ENCODE assay signal across 32 mouse cellular contexts in the genomic region with DNA sequence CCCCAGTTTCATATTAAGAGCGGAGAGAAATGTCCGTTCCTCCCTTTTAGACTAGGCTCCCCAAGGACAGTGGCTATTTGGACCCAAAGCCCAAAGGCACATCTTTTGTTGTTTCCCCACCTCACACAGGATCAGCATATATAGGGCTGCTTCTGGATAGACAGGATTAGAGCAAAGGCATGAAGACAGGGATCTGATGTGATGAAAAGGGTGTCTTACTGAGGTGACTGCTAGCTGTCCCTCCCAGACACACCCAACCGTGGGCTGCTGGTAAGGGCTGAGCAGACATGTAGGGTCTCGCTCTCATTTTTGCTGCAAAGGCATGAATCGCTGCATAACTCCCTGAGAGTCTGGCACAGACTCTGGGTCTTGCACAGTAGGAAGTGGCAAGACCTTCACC. TPM values are rescaled to one million over a fixed set of nuclear protein-coding genes. Genes with fewer than 3 reads are reported as not detected.
"Had no signal": no experiment of that assay in that cellular context is flagged by ENCODE, and none has a peak within 500 bp of the region (broad histone marks: within the 10 kb centered on the region; RNA-seq: fewer than 3 reads in every experiment).

No protein-coding gene starts in this region.

- H3K36me3 ChIP-seq: heart, embryonic 12.5 days; hindbrain, embryonic 10.5 days; hindbrain, embryonic 12.5 days; kidney, embryonic 15.5 days; limb, embryonic 12.5 days had no signal

- H3K4me3 ChIP-seq: gastrocnemius, adult 2 months; heart, adult 2 months; heart, embryonic 12.5 days; hindbrain, embryonic 10.5 days; hindbrain, embryonic 12.5 days; kidney, embryonic 15.5 days; limb, embryonic 12.5 days; liver, embryonic 12.5 days had no signal

- H3K27me3 ChIP-seq: heart, embryonic 12.5 days; hindbrain, embryonic 12.5 days; kidney, embryonic 15.5 days; limb, embryonic 12.5 days; liver, embryonic 12.5 days had no signal

- H3K27ac ChIP-seq: gastrocnemius, adult 2 months; heart, adult 2 months; hindbrain, embryonic 10.5 days; hindbrain, embryonic 12.5 days; hindbrain, embryonic 14.5 days; kidney, embryonic 15.5 days; kidney, postnatal 0 days; limb, embryonic 12.5 days; liver, embryonic 12.5 days; liver, embryonic 14.5 days had no signal

- DNase-seq: gastrocnemius, adult 2 months; gastrocnemius, postnatal 10 days; gastrocnemius, postnatal 25 days; heart, adult 2 months; heart, postnatal 10 days; heart, postnatal 4 days; kidney, adult 11 months; kidney, adult 2 months; kidney, adult 9 months; kidney, postnatal 14 days; kidney, postnatal 36 days; layer of hippocampus, adult 9-11 months; layer of hippocampus, postnatal 36 days; left cerebral cortex, postnatal 4 days had no signal

- H3K9me3 ChIP-seq: heart, embryonic 12.5 days; hindbrain, embryonic 10.5 days; hindbrain, embryonic 12.5 days; kidney, embryonic 15.5 days; limb, embryonic 12.5 days; liver, embryonic 12.5 days had no signal

- H3K4me1 ChIP-seq: hindbrain, embryonic 10.5 days; hindbrain, embryonic 12.5 days; kidney, embryonic 15.5 days; limb, embryonic 12.5 days had no signal

- H3K4me2 ChIP-seq: heart, embryonic 12.5 days; hindbrain, embryonic 12.5 days; hindbrain, embryonic 14.5 days; kidney, embryonic 15.5 days; limb, embryonic 12.5 days; liver, embryonic 12.5 days had no signal

- ATAC-seq: hindbrain, embryonic 16.5 days; intestine, embryonic 16.5 days; liver, embryonic 12.5 days had no signal

- H3K9ac ChIP-seq: heart, embryonic 12.5 days; hindbrain, embryonic 12.5 days; hindbrain, embryonic 14.5 days; kidney, embryonic 15.5 days; limb, embryonic 12.5 days; liver, embryonic 12.5 days; liver, embryonic 14.5 days had no signal

RNA-seq across cellular contexts. Expression of gene Gm10972, which starts 14.2 kb away (rescaled TPM):
- polyA plus RNA-seq: heart, adult 2 months; heart, embryonic 12.5 days; heart, embryonic 14.5 days; heart, embryonic 16.5 days; hindbrain, embryonic 10.5 days; hindbrain, embryonic 12.5 days; hindbrain, embryonic 14.5 days; hindbrain, embryonic 16.5 days; intestine, embryonic 14.5 days; intestine, embryonic 16.5 days; kidney, adult 2 months; kidney, embryonic 15.5 days; kidney, postnatal 0 days; large intestine, adult 2 months; limb, embryonic 12.5 days; limb, embryonic 14.5 days; liver, adult 2 months; liver, embryonic 12.5 days; liver, embryonic 14.5 days; liver, embryonic 16.5 days had no signal
